Mouse (Mus musculus) cerebellum, adult 2 months (tissue): ENCODE measurements at regions not wholly inside any gene's neighbourhood (a gene's known extent, or its start where the extent isn't known, plus 50 kb on each side); places are given as distances from the start of the nearest gene placed in this dataset.
"Not testable (repeated sequence)": the region's sequence is repeated elsewhere in the genome, so short reads cannot be mapped to it uniquely, and the experiment has no call there.

Experiments
- DNase-seq, 2 experiments: peaks; one replicate each; pipeline ENCODE4 v3.0.0; 2021
- H3K27ac ChIP-seq: fragments of 200-500 bp; 2 replicates; pipeline ENCODE4 v1.5.1; 2012; ENCODE audit warnings: low read length, control low read depth, inconsistent platforms; ENCODE audit not compliant: insufficient read depth
- H3K27me3 ChIP-seq: fragments of 200-500 bp; 2 replicates; pipeline ENCODE4 v1.6.1; 2012; ENCODE audit warnings: inconsistent platforms, mild to moderate bottlenecking, low read length, moderate library complexity; ENCODE audit not compliant: control insufficient read depth, insufficient read depth
- H3K4me1 ChIP-seq: fragments of 200-500 bp; 2 replicates; pipeline ENCODE4 v1.6.1; 2011; ENCODE audit warnings: low read length; ENCODE audit not compliant: control insufficient read depth, insufficient read depth
- H3K4me3 ChIP-seq: fragments of 200-500 bp; replicated peaks from 2 replicates; pipeline ENCODE3; 2011; ENCODE audit warnings: mild to moderate bottlenecking, low read depth, low read length, control low read depth; ENCODE audit not compliant: insufficient read depth
- CTCF ChIP-seq: fragments of 200-500 bp; IDR thresholded peaks from 2 replicates; pipeline ENCODE4 v1.5.1; 2011; ENCODE audit warnings: low read depth, mild to moderate bottlenecking, control low read depth, low read length, moderate library complexity, borderline replicate concordance; ENCODE audit not compliant: insufficient read depth
- POLR2A ChIP-seq: fragments of 200-500 bp; IDR thresholded peaks from 2 replicates; pipeline ENCODE4 v1.6.1; 2011; ENCODE audit warnings: low read length, control low read depth, borderline replicate concordance; ENCODE audit not compliant: insufficient read depth
- WGBS: fragments of 180-500 bp; shearing (Covaris S2); methylation state at CpG from one replicate; pipeline ENCODE4 v1.1.7; 2018; 5-methylcytosine and 5-hydroxymethylcytosine counted together

DNA sequence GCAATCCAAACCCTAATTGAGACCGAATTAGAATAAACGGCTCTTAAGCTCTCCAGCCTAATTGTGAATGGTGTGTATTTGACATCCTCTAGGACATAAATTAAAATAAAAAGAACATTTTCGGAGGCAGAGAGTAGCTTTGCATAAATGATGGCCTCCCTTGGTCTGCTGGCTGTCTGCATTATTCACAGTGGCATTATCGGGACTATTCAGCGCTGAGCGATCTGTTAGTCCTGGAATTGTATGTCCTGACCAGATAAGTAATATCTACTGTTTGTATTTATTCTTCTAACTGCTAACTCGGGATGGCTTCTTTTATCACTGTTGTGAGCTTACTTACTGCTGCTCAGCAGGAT, 299.6 kb downstream of the Chl1 start:
- Histone ChIP-seq H3K4me1 (no peaks in the 10 kb centered on the region; the same call in 1 of the 2 replicates), H3K27ac (no peak overlapping the region), H3K27me3 (no peaks in the 10 kb centered on the region), H3K4me3 (peak overlapping the region; percentile 13)
- no peak for TF ChIP-seq POLR2A
- no peak for TF ChIP-seq CTCF
- 24% methylated on average over 7 of the region's 7 CpGs for WGBS
- no peak for DNase-seq

DNA sequence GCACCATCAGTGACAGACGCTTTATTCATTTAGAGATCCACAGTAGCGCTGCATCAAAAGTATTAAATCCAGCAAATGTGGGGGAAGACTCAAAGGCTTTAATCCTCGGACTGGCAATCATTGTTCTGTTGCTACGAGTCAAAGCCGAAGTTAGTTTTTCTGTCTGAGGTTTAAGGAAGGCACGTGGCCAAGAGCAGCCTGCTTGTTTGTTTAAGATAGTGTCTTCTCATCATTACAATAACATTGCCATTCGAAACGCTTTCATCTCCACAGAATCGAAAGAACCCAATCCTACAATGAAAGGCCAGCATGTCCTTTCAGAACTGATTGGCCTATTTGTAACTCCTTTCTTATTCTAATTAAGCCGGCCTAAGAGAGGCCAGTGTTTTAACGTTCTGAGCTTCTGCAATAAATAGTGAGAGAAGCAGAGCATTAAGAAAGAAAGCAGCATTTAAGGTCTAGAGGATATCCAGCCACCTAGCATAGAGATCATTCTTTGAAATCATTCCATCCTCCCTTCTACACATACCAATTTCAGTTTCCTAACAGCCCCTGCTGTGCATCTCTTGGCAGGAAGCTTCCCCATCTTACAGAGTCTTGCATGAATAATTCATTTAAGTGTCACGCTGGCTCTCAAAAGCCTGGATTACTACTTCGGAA, 300.1 kb downstream of the Chl1 start:
- no peak overlapping the region for H3K27ac ChIP-seq
- H3K4me3 ChIP-seq, result peak overlapping the region; percentile 18
- 8% methylated on average over 13 of the region's 13 CpGs for WGBS
- TF ChIP-seq POLR2A (no peak), CTCF (no peak)
- no peaks in the 10 kb centered on the region for H3K27me3 ChIP-seq
- DNase-seq, result peak; percentile 15 to 18
- no peaks in the 10 kb centered on the region; the same call in 1 of the 2 replicates for H3K4me1 ChIP-seq

DNA sequence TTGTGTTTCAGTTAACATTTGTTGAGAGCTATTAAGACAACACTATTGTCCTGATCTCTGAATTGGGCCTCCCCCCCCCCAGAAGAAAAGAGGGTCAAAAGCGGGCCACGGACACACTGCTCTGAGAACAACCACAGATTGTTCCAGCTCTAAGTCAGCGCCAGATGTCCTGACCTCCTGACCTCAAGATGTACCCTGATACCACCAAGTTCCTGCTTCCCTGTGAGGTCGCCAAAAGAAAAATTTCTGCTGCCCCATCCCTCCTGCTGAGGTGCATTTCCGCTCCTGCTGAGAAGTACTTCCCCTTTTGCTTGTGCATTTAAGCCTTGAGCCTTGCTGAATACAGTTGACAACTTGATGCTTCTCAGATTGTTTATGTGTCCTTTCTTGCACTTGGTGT, 306.0 kb downstream of the Chl1 start:
- H3K4me3 ChIP-seq, DNase-seq, H3K27me3 ChIP-seq, H3K4me1 ChIP-seq, H3K27ac ChIP-seq: not testable (repeated sequence)
- 63% methylated on average over 5 of the region's 5 CpGs for WGBS

- Histone ChIP-seq H3K27me3 (no peaks in the 10 kb centered on the region), H3K27ac (no peak overlapping the region), H3K4me1 (no peaks in the 10 kb centered on the region), H3K4me3 (no peak overlapping the region)
- no peak for DNase-seq
- WGBS, result 45% methylated on average over 2 of the region's 2 CpGs
- TF ChIP-seq CTCF, result no peak
- no peak for TF ChIP-seq POLR2A
Measured at GRCm38 (mm10) chr6:103826042-103826441, 315.7 kb downstream of the Chl1 start.

DNA sequence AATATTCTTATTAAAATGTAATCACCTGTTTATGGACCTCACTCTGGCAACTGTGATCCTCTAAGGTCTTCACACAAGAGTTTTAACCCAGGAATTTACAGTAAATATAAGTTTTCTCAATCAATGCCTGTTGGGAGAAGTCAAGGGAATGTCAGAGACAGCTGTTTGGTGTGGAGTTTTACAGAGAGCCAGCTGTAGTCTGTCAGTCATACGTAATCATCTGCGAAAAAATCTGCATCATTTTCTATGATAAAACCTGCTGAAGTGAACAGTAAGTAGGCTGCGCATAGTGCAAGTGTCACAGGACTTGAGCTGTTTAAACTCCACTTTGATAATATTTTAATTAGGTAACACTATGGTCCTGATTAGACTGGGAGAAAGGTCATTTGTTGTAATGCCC, 317.2 kb downstream of the Chl1 start:
- H3K27me3 ChIP-seq, result no peaks in the 10 kb centered on the region
- DNase-seq, result no peak
- H3K4me3 ChIP-seq, result no peak overlapping the region
- WGBS, result 95% methylated on average over 3 of the region's 3 CpGs
- H3K27ac ChIP-seq, result no peak overlapping the region
- no peak for TF ChIP-seq CTCF
- TF ChIP-seq POLR2A, result no peak
- H3K4me1 ChIP-seq, result no peaks in the 10 kb centered on the region

GRCm38 (mm10) chr6:103828866-103829265, 318.5 kb downstream of the Chl1 start:
- TF ChIP-seq POLR2A, result no peak
- TF ChIP-seq CTCF, result no peak
- no peak overlapping the region for H3K27ac ChIP-seq
- H3K4me1 ChIP-seq, result no peaks in the 10 kb centered on the region
- DNase-seq, result no peak
- H3K27me3 ChIP-seq, result no peaks in the 10 kb centered on the region
- WGBS, result 97% methylated on average over 1 of the region's 1 CpGs
- H3K4me3 ChIP-seq, result no peak overlapping the region

DNA sequence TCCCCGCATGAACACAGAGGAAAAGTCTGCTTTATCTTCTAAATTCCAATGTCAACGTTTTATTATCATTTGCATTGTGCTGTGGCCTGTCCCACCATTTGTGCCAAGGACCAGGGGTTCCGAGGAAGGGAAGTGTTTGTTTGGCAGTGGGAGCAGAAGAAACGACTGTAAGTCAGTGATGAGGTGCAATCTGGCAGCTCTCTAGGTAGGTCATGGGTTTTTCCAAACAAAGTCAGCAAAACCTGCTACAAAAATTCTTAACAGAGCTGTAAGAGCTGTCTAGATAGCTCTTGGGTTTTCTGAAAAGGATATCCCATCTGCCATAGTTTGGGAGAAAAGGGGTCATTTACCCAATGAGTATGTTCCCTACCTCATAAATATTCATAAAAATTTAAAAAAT, 321.9 kb downstream of the Chl1 start:
- Histone ChIP-seq H3K4me3 (no peak overlapping the region), H3K27ac (no peak overlapping the region), H3K4me1 (no peaks in the 10 kb centered on the region), H3K27me3 (no peaks in the 10 kb centered on the region)
- no peak for DNase-seq
- TF ChIP-seq CTCF (no peak), POLR2A (no peak)
- 31% methylated on average over 4 of the region's 4 CpGs for WGBS

- no peak overlapping the region for H3K4me3 ChIP-seq
- H3K27ac ChIP-seq, result no peak overlapping the region
- TF ChIP-seq CTCF (no peak), POLR2A (no peak)
- DNase-seq, result no peak
- no peaks in the 10 kb centered on the region for H3K27me3 ChIP-seq
- no peaks in the 10 kb centered on the region for H3K4me1 ChIP-seq
- WGBS, result 67% methylated on average over 9 of the region's 9 CpGs
Measured at GRCm38 (mm10) chr6:103832808-103833207, 322.4 kb downstream of the Chl1 start.
